Mouse (Mus musculus): ENCODE results near the gene Deaf1. TPM values are rescaled to one million over a fixed set of nuclear protein-coding genes. Genes with fewer than 3 reads are reported as not detected.
A peak's percentile ranks its signal among the peaks of the same experiment; 100 is the strongest.

The Deaf1 gene
- total RNA-seq, 1 experiment from 2014 or later: 45.4 TPM

DNA sequence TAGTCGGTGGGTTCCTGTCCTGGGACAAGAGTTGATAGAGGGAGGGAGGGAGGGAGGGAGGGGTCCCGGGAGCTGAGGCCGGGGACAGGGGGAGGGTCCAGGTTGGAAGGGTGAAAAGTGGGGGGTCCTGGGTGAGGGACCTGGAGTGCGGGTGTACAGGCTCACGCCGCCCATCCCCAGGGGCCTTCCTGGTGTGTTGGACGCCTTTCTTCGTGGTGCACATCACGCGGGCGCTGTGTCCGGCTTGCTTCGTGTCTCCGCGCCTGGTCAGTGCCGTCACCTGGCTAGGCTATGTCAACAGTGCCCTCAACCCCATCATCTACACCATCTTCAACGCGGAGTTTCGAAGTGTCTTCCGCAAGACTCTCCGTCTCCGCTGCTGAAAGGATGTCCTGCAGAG lies 33.0 kb downstream of the Deaf1 start:
- DNase-seq: no peak

DNA sequence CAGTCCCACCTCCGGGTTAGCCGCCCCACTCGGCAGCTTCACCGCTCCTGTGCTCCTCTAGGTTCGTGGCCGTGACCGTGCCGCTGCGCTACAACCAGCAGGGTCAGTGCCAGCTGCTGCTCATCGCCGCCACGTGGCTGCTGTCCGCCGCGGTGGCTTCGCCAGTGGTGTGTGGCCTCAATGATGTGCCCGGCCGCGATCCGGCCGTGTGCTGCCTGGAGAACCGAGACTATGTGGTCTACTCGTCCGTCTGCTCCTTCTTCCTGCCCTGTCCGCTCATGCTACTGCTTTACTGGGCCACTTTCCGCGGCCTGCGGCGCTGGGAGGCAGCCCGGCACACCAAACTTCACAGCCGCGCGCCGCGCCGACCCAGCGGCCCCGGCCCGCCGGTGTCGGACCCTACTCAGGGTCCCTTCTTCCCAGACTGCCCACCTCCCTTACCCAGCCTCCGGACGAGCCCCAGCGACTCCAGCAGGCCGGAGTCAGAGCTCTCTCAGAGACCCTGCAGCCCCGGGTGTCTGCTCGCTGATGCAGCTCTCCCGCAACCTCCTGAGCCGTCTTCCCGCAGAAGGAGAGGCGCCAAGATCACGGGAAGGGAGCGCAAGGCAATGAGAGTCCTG lies 33.5 kb downstream of the Deaf1 start:
- peak; percentile 63 for DNase-seq

DNA sequence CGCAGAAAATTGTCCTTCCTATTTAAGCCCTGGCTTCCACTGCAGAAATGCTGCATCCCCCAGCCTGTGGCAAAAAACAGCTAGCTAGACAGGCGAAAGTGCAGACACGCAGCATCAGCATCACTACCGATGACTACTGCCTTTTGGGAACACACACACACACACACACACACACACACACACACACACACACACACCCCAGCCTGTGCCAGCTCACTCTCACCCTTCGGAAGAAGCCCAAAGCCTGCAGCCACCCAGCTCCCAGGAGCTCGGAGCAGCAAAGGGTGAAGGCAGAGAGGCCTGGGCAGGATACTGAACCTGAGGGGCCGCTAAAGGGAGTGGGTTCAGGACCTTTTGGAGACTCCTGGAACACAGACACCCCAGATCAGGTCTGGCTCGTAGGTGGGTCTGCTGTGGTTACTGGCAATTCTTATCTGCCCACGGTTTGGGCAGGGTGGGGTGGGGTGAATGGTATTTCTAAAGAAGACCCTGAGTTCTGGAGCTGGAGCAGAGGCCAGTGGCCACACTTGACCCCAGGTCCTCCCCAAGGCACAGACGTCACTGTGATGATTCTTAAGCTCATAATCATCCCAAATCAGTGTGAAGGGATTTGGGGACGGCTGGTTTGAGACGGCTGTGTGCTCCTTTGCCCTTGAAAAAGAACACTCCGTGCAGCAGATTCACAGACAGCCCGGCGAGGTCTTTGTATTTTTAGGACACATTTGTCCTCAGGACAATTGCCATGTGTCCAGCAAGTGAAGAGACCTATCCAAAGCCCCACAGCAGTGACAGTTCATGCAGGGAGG lies 34.7 kb downstream of the Deaf1 start:
- DNase-seq: no peak

DNA sequence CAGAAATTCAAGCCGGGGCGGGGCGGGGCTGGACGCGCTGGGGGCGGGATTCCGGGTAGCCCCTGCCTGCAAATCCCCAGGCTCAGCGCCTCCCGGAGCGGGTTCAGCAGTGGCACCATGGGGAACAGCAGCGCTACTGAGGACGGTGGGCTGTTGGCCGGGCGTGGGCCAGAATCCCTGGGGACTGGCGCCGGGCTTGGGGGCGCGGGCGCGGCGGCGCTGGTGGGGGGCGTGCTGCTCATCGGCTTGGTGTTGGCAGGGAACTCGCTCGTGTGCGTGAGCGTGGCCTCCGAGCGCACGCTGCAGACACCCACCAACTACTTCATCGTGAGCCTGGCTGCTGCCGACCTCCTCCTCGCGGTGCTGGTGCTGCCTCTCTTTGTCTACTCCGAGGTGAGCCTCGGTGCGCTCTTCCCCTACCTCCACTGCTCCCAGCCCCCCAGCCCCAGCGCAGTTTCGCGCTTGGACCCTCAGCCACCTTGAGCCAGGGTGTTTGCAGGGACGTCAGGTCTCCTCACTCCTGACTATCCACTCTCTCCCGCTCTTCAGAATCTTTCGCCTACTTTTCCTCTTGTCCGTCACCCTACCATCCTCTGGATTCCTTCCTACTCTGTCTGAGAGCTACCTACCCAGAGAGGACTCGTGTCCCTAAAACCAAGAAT lies 35.4 kb downstream of the Deaf1 start, which contains the start of gene Drd4:
Gene Drd4, plus strand, starts transcription at position 86 of the 662 bp plus-strand sequence.
- no peak for DNase-seq

DNA sequence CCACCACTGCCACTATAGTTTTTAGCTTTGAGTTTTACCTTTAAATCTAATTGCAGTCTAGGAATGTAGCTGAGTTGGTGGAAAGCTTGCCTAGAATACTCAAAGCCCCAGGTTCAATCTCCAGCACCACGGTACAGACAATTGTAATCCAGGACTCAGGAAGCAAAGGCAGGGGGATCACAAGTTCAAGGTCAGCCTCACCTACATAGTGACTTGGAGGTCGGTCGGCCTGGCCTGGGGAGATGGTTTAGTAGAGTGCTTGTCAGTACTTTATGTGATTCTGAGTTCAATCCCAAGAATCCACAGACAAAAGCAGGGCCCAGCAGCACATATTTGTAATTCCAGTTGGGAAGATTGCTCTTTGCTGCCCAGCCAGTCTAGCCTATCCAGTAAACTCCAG lies 39.4 kb downstream of the Deaf1 start:
- DNase-seq: no peak

DNA sequence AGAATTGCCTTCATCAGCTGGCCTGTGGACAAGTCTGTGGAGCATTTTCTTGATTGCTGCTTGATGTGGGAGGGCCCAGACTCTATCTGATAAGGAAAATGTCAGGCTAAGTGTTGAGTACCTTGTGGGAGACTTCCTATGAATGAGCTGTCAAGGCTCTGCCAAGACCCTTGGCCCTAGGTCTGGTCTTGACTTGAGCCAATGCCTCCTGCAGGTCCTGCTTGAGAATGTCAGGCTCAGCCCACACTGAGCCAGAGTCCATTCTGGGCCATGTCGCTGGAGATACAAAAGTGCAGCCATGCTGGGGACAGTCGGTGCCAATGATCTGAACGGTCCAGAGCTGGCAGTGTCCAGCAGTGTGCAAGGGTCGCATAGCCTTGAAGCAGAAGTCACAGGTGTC lies 44.7 kb downstream of the Deaf1 start:
- DNase-seq: no peak

DNA sequence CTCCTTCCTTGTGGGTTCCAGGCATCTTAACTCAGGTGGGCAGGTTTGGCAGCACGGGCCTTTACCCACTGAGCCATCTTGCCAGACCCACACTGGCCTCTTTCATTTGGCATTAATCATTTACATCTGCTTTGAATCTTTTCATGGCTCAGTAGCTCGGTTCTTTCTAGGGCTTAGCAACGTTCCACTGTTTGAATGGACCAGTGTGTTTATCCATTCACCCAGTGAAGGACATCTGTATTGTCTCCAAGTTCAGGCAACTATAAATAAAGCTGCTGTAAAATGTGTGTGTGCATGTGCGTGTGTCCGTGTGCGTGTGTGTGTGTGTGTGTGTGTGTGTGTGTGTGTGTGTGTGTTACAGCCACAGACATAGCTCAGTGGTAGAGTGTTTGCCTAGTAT lies 46.0 kb downstream of the Deaf1 start:
- DNase-seq: no peak

DNA sequence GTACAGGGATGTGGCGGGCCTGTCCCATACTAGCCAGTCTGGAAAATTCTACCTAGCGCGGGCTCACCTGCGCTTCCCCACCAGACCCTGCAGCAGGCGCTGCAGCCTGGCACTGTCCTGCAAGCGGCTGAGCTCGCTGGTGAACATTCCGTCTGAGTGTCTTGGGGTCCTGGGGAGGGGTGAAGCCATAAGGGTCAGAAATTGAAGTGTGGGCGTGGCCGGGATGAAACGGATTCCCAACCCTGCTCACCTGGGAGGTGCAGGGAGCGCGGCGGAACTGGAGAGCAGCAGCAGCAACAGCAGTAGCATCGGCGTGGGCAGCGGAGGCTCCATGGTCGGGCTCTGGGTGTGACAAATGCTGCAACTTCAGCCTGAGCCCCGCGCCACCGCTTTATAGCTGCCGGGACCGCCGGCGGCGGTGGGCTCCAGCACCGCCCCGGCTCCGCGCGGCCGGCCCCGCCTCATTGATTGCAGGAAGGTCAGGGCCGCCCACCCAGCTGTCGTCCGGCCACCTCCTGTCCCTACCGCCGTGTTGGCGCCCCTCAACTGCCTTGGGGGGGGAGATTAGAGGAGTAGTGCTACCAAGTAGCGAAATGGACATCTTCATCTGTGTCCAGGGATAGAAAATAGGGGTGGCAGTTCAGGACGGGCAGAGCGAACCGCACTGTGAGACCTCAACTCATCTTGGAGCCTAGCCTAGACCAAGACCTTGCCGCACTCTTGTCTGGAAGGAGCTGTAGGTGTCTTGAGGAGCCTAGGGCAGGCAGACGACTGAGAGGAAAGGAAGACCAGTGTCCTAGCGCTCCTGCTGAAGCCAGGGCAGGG lies 48.5 kb downstream of the Deaf1 start, which contains the start of gene Sct:
Gene Sct, minus strand, starts transcription at position 368 of the 825 bp plus-strand sequence.
- DNase-seq: peak; percentile 23

DNA sequence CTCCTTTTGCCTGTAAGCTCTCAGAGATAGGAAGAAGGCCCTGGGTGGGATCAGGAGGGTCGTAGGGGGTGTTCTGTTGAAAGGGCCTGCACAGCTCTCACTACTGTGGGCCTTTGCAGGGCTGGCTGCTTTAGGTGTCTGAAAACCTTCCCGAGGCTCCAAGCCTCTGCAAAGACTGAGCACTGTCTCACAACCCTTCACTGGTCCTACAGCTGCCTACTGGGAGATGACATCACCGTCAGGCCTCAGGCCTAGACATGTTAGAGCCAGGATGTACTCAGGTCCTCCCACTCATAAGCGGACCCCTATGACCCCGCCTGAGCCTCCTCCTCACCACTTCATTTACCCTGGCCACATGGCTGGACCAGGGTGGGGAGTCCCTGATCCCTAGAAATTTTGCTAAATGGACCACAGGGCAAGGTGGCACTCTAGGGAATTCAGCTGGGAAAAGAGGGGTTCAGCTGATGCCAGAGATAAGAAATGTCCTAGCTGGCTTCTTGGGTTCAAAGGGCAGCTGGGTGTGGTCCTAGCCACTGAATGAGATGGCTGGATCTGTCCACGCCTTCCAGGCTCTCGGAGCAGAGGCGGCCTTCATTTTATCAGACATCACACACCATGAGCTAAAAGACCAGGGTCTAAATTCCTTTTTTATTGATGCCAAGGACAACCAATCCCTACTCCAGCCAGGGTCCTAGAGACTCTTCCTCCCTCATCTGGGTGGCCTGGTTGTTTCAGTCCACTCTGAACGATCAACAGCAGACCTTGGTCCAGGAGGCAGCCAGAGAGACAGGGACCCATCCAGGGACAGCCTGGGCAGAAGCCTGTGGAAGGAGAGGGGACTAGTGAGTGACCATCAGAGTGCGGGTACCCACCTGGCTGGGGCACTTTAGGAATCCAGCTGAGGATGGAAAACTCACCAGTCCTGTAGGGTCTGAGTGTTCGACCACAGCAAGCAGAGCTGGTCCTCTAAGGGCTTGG lies 49.5 kb downstream of the Deaf1 start:
- DNase-seq: no peak

DNA sequence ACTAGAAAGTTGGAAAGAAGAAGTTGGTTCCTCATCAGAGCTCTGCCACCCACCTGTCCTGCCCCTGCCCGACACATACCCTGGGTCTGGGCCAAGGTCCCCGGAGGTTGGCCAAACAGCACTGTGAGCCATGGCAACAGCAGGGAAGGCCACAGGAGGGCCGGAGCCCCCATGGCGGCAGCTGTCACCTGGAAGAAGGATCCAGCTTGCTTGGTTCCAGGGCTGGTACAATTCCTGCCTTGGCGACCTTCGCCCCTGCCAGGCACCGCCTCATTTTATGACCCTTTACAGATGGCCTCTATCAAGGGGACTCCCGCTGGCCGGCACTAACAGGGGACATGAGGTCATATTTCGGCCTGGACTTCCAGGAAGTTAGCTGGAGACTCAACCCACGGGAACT lies 50.9 kb downstream of the Deaf1 start, which contains the start of gene Cdhr5:
Gene Cdhr5, minus strand, starts transcription at position 241 of the 400 bp plus-strand sequence.
- DNase-seq: no peak

DNA sequence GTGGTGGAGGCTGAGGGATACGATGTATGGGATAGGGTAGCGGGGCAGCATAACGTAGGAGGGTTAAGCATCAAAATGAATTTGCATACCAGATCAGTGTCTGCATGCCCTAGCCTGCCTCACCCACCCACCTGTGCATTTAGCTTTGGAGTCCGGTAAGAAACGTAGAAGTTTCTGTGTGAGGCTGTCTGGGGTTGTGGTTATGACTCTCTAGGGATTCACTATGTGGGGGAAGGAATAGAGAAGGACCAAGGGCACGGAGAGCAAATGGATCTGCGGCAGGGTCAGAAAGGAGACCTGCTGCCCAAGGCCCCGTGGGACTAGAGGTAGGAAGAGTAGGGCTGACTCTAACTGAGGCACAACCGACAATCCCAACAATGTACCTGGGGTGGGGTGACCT lies 52.1 kb downstream of the Deaf1 start:
- no peak for DNase-seq

DNA sequence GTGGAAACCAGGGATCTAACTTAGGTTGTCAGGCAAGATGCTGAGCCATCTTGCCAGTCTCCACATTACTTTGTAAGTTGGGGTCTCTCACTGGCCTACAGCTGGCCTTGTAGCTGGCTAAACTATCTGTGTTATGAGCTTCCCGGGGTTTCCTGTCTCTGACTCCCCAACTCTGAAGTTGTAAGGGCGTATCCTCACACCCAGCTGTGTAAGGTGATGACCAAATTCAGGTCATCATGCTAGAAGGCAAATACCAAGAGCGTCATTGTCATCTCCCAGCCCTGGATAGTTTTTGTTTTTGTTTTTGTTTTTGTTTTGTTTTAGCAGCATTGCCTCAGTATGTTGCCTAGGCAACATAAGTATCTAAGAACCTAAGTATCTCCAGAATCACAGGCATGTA lies 56.9 kb downstream of the Deaf1 start:
- no peak for DNase-seq

DNA sequence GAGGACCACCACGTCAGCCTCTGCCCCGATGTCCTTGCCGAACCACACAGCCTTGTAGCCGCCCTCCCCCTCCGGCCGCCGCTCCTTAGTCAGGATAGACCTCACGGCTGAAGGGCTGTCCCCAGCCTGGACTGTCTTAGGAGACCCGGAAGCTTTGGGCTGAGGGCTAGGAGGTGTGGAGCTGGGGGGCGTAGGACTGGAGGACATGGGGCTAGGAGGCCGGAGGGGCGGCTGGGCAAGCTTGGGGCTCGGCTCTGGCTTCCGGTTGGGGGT lies 58.3 kb downstream of the Deaf1 start:
- DNase-seq: no peak

DNA sequence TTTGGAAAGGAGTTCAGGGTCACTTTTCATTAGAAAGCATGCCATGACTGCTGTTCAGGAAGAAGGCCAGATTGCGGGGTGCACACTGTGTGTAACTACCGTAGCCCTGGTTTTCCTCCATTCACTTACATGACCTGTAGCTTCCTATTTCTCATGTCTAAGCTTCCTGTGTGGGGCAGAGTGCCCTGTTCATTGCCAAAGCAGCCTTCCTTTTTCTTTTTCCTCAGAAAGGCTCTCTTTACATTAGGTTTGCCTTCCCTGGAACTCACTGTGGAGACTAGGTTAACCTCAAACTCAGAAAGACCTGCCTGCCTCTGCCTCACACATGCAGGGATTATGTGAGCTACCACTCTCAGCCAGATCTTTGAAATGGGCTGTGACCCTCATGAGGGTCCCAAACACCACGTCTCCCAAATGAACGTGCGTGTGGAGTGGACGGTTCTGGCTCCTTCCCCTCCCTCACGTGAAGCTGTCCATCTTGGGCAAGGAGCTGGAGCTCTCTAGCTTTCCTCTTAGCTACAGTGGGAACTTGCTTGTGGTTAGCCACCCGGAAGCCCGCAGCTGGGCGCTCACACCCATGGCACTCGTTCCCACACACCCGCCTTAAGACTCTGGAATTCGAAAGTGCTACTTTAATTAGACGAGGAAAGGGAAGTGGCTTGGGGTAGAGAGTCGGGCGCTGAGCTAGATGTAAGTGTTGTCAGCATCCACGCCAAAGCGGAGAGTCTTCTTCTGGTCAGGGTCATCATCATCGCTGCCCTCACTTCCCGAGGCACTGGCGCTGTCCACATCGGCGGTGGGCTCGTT lies 58.8 kb downstream of the Deaf1 start:
- DNase-seq: no peak

DNA sequence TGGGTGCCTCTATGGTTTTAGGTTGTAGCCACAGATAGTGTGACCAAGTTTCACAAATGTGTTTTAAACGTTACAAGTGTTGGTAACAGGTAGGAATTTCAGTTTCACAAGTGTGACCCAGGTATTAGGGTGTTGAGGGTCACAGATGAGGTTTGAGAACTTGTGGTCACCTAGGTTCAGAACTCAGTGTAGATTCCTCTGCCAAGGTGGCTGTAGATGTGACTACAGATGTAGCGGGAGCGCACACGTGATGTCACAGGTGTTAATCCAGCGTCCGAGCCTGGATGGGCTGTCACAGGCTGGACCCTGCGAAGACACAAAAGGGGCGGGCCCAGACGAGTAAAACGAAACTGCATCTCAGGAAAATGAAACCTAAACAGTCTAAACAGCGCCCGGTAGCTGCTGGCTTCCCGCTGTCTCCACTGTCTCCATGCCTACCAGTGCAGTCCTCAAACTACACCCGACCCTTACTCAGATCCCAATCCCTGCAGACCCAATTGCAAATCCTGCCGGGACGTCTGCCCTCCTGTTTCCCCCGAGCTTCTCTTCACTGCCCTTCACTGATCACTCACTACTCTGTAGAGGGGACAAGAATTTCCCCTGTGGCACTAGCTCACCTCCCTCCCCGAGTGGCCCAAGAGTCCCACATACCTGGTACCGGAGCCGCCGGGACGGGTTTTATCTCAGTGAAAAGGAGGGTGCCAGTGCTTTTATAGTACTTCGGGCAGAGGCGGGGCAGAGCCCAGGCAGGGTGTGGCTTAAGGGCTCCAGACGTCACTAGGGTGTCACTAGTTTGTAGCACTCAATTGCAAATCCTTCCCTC lies 61.5 kb downstream of the Deaf1 start, which contains the start of gene Irf7:
Gene Irf7, minus strand, starts transcription at position 743 of the 823 bp plus-strand sequence.
- peak; percentile 69 for DNase-seq

DNA sequence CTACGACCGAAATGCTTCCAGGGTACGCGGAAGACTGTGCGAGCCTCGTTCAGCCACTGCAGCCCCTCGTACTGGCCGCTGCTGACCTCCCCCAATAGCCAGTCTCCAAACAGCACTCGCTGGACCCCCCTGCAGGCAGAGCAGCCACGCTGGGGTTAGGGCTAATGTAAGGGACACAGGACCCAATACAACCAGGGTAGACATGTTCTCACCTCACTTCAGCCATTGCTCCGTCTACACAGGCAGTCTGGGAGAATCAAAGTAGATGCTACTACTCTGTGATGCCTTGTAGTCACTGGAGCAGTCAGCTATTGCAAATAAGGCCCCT lies 62.1 kb downstream of the Deaf1 start:
- DNase-seq: no peak

DNA sequence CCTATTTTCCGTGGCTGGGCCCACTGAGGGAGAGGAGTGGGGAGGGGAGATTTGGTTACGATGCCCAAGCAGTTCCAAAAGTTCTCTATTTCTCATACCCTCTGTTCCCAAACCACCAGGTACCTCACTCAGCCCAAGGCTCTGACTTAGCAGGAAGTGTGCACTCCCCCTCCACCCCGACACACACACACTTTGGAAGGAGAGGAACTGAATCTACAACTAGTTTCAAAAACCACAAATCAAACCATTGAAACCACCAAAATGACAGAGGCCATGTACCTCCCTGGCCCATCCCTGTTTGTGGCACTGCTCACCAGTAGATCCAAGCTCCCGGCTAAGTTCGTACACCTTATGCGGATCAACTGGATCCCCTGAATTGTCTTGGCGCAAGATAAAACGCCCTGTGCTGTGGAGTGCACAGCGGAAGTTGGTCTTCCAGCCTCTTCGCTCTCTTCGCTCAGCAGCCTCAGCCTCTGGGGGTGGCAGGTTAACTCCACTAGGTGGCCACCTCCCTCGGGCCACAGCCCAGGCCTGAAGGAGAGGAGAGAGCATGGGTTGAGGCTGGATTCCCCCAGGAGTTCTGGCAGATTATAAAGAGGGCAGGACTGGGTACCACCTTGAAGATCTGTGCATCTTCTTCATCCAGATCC lies 62.6 kb downstream of the Deaf1 start:
- peak; percentile 53 for DNase-seq

DNA sequence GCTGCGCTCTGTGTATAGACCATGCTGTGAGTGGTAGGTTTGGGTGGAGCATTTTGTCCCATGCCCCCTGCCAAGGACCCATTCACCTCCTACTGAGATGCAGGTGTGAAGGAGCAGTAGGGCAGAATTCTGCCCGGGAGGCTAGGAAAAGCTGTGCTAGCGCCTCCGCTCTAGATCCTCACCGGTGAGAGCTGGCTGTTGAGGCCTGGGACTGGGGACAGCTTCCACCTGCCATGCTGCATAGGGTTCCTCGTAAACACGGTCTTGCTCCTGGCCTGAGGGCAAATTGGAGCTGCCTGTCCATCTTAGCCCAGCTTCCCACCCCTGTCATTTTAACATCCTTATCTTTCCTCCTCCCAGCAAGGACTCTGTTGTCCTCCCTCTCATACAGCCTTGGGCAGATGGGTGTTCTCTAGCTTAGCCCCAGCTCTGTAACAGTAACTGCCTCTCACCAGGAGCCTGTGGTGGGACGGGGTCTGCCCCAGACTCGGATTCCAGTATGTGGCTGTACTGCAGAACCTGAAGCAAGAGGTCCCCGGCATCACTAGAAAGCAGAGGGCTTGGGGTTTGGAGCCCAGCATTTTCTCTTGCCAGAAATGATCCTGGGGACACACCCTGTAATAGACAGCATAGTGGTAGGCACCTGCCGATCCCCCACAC lies 63.3 kb downstream of the Deaf1 start:
- no peak for DNase-seq
